Mouse (Mus musculus): ENCODE data around the gene C4b.
"Not testable (repeated sequence)": the region's sequence is repeated elsewhere in the genome, so short reads cannot be mapped to it uniquely, and the experiment has no call there.

DNA sequence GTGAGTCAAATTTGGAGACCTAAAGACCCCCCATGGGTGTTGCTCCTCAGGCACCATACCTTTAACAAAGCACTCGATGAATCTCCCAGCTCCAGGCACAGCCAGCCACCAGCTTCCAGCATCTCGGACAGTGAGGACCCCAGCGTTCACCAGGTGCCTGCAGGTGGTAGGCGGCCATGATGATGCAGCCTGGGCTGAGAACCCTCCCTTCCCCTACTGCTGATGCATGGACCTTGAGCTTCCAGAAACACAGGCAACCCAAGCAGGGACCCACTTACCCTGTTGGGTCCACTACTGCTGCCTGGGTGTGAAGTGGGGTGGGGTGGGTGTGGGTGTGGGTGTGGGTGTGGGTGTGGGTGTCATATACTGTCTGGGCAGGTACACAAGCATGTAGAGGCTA lies 1.5 kb upstream of the C4b start:
- not testable (repeated sequence) for TF ChIP-seq EP300 (IDR thresholded peaks at IDR 0.05; ENCODE audit: low read length); MAFK (IDR thresholded peaks at IDR 0.05; ENCODE audit: insufficient replicate concordance, low read length); CTCF (conservative IDR thresholded peaks at IDR 0.05 in 1 of 2, IDR thresholded peaks at IDR 0.05 in 1 of 2; ENCODE audit: low read depth in 2 of 2, low read length in 2 of 2); UBTF (IDR thresholded peaks at IDR 0.05; ENCODE audit: low read depth, low read length); MEF2A (IDR thresholded peaks at IDR 0.05; ENCODE audit: borderline replicate concordance, low read depth, low read length); ZKSCAN1 (IDR thresholded peaks at IDR 0.05; ENCODE audit: borderline replicate concordance, low read depth, low read length)

Data from CH12.LX (cell line).